Mouse (Mus musculus) forebrain, embryonic 13.5 days (tissue): ENCODE measurements at regions not wholly inside any gene's neighbourhood (a gene's known extent, or its start where the extent isn't known, plus 50 kb on each side); places are given as distances from the start of the nearest gene placed in this dataset.

Source experiments
- ATAC-seq: fragments of 200-750 bp; cut with Nextera tagmentation; 2 replicates; pipeline ENCODE4 v1.8.0; 2017
- H3K27ac ChIP-seq: fragments of 300-500 bp; sonication (generic); 2 replicates; pipeline ENCODE4 v1.5.1; 2015; ENCODE audit warnings: inconsistent platforms, mild to moderate bottlenecking, moderate library complexity
- H3K27me3 ChIP-seq: fragments of 300-500 bp; sonication (generic); 2 replicates; pipeline ENCODE4 v1.6.1; 2015; ENCODE audit warnings: mild to moderate bottlenecking, inconsistent platforms
- H3K36me3 ChIP-seq: fragments of 300-500 bp; sonication (generic); 2 replicates; pipeline ENCODE4 v1.6.1; 2015; ENCODE audit warnings: mild to moderate bottlenecking, inconsistent platforms; ENCODE audit not compliant: poor library complexity, severe bottlenecking
- H3K4me1 ChIP-seq: fragments of 300-500 bp; sonication (generic); 2 replicates; pipeline ENCODE4 v1.6.1; 2015; ENCODE audit warnings: inconsistent platforms
- H3K4me2 ChIP-seq: fragments of 300-500 bp; sonication (generic); 2 replicates; pipeline ENCODE4 v1.6.1; 2015; ENCODE audit warnings: inconsistent platforms, mild to moderate bottlenecking, moderate library complexity
- H3K4me3 ChIP-seq: fragments of 300-500 bp; sonication (generic); 2 replicates; pipeline ENCODE4 v1.5.1; 2015; ENCODE audit warnings: mild to moderate bottlenecking, inconsistent platforms
- H3K9ac ChIP-seq: fragments of 300-500 bp; sonication (generic); 2 replicates; pipeline ENCODE4 v1.6.1; 2015; ENCODE audit warnings: mild to moderate bottlenecking, inconsistent platforms
- H3K9me3 ChIP-seq: fragments of 300-500 bp; sonication (generic); replicated peaks from 2 replicates; pipeline ENCODE4 v1.6.1; 2016; ENCODE audit warnings: inconsistent platforms
- WGBS: fragments of 180-500 bp; shearing (Covaris S2); methylation state at CpG from one replicate; pipeline ENCODE4 v1.1.7; 2015; 5-methylcytosine and 5-hydroxymethylcytosine counted together

DNA sequence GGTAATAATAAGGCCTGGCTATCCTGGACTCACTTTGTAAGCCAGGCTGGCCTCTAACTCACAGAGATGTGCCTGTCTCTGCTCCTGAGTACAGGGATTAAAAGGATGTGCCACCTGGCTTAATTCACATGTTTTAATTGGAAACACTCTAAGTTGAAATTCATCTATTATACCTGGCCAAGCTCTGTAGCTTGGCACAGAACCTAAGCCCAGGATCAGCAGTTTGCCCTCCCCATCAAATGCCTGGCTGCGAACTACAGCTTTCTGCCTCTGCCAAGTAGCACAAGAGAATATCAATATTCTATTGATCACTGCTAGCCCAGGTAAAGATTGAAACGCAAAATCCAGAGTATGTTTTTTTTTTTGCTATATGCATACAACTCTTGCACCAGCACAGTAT is 200.3 kb upstream of the Ccdc122 start:
- no peaks in the 10 kb centered on the region for H3K27me3 ChIP-seq
- ATAC-seq: no peak
- H3K4me2 ChIP-seq: no peak overlapping the region
- no peaks in the 10 kb centered on the region for H3K9me3 ChIP-seq
- H3K36me3 ChIP-seq: no peaks in the 10 kb centered on the region
- 91% methylated on average over 2 of the region's 2 CpGs for WGBS
- H3K4me3 ChIP-seq: no peak overlapping the region
- peaks cover 8% of the 10 kb centered on the region; the same call in 1 of the 2 replicates for H3K4me1 ChIP-seq
- H3K27ac ChIP-seq: no peak overlapping the region
- H3K9ac ChIP-seq: no peak overlapping the region

DNA sequence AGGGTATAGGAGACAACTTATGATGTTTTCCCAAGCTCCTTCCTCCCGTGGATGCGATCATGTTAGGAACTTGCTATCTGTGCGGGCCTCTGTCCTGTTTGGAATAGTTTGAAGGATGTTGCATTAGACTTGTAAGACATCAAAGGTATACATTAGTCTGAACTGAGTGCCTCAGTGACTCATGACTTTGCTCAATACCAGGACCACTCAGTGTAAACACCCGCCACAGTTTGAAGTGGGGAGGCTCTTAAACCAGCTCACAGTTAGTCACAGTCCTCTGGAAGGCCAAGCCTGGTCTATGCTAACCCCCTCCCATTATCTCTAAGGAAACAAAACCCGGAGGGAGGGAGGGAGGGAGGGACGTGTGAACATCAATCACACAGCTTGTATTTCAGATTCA is 202.5 kb upstream of the Ccdc122 start:
- no peak overlapping the region for H3K4me2 ChIP-seq
- H3K36me3 ChIP-seq: no peaks in the 10 kb centered on the region
- H3K9ac ChIP-seq: no peak overlapping the region
- H3K27me3 ChIP-seq: no peaks in the 10 kb centered on the region
- no peaks in the 10 kb centered on the region for H3K9me3 ChIP-seq
- H3K4me1 ChIP-seq: peaks cover 8% of the 10 kb centered on the region; the same call in 1 of the 2 replicates
- no peak overlapping the region for H3K4me3 ChIP-seq
- 68% methylated on average over 6 of the region's 6 CpGs for WGBS
- H3K27ac ChIP-seq: no peak overlapping the region
- no peak for ATAC-seq

DNA sequence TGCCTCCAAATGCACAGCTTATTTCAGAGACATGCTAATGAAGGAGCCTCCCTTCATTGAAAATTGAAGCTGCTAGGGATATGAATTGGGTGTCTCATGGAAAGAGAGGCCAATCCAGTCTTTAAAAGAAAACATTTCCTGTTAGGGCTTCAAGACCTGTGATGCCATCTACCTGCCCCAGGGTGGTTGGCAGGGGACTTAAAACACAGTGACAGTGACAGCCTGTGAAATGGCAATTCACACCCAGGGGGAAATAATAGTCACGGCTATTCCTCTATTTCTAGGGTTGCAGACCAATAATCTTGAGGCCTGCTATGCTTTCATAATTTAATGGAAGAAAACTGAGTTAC is 207.4 kb upstream of the Ccdc122 start:
- ATAC-seq: no peak
- 83% methylated on average over 1 of the region's 1 CpGs for WGBS
- no peak overlapping the region for H3K4me3 ChIP-seq
- no peaks in the 10 kb centered on the region for H3K36me3 ChIP-seq
- H3K9me3 ChIP-seq: no peaks in the 10 kb centered on the region
- no peak overlapping the region for H3K9ac ChIP-seq
- no peaks in the 10 kb centered on the region for H3K27me3 ChIP-seq
- no peak overlapping the region for H3K27ac ChIP-seq
- H3K4me1 ChIP-seq: no peaks in the 10 kb centered on the region
- H3K4me2 ChIP-seq: no peak overlapping the region

DNA sequence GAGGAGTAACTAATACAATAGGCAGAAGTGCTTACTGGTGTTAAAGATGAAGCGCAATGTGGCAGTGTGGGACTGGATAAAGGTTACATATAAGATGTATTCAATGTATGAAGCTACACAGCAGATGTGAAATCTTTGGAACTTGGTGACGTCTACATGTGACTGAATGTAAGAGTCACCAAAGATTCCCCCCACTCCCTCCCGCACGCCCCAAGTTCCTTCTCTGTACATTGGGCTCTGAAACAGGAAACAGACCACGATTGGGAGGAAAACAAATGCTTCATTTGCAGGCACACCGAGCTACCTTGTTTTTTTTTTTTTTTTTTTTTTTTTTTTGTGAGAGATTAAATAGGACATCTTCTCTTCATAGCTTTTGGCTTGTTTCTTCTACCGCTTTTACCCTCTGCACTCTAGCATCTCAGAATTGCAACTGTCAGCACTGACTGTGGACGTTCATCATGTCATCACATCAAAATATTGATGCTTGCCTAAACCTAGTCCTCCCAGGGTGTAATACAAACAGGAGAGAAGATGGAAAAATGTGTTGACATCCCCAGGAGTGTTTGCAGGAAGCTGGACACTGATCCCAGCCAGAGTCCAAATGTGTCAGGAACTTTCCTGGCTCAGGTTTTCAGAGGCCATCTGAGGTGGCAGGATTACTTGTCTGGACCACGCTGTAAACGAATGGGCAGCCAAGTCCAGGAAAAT is 208.0 kb upstream of the Ccdc122 start:
- Histone ChIP-seq H3K4me2 (no peak overlapping the region), H3K4me3 (no peak overlapping the region), H3K4me1 (no peaks in the 10 kb centered on the region), H3K27ac (no peak overlapping the region), H3K27me3 (no peaks in the 10 kb centered on the region), H3K9me3 (no peaks in the 10 kb centered on the region), H3K36me3 (no peaks in the 10 kb centered on the region), H3K9ac (no peak overlapping the region)
- WGBS: 86% methylated on average over 10 of the region's 10 CpGs
- ATAC-seq: no peak

DNA sequence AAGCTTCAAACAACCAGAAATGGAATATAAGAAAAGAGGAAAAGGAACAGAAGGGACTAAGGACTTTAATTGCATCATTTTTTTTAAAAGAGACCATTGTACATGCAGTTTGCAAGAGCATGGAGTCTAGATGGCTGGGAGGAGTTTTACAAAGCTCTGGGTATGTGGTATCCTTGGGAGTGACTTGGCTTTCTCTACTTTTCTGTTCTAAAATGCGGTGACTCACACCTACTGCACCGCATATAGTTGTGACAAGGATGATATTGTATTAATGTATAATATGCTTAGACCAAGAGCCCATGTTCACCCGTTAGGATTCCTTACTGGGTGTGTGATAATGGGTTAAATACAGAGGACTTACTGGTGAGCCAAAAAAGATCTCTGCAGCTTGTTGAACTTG is 212.5 kb upstream of the Ccdc122 start:
- ATAC-seq: no peak
- no peak overlapping the region for H3K27ac ChIP-seq
- H3K9ac ChIP-seq: no peak overlapping the region
- no peaks in the 10 kb centered on the region for H3K9me3 ChIP-seq
- H3K36me3 ChIP-seq: no peaks in the 10 kb centered on the region
- no peaks in the 10 kb centered on the region for H3K27me3 ChIP-seq
- no peak overlapping the region for H3K4me2 ChIP-seq
- WGBS: 92% methylated on average over 3 of the region's 3 CpGs
- H3K4me3 ChIP-seq: no peak overlapping the region
- peaks cover 14% of the 10 kb centered on the region for H3K4me1 ChIP-seq

DNA sequence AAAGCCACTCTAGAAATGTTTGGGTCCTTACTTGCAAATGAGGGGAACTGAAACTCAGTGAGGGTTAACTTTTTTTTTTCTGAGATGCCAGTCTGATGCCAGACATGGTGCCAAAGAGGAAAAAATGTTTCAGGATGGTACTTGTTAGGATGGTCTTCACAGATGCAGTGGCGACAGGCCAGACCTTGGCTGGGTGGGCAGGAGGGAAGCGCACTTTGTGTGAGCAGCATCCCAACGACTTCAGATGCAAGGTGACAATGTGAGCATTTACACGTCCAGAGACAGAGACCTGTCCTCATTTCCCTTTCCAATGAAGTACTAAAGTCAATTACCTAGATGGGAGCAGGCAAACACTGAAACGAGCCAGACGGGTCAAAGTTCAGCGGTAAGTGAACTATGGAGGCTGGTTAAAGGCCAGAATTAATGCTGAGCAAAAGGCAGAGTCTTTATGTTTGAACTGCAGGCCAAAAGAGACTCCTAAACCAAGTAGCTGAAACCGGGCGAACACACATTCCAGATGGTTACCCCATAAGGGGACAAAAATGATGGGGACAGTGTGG is 213.7 kb upstream of the Ccdc122 start:
- H3K36me3 ChIP-seq: no peaks in the 10 kb centered on the region
- no peak overlapping the region for H3K27ac ChIP-seq
- WGBS: 82% methylated on average over 9 of the region's 9 CpGs
- no peak for ATAC-seq
- H3K4me2 ChIP-seq: no peak overlapping the region
- H3K9me3 ChIP-seq: no peaks in the 10 kb centered on the region
- H3K9ac ChIP-seq: no peak overlapping the region
- no peaks in the 10 kb centered on the region for H3K27me3 ChIP-seq
- peaks cover 23% of the 10 kb centered on the region for H3K4me1 ChIP-seq
- no peak overlapping the region for H3K4me3 ChIP-seq

DNA sequence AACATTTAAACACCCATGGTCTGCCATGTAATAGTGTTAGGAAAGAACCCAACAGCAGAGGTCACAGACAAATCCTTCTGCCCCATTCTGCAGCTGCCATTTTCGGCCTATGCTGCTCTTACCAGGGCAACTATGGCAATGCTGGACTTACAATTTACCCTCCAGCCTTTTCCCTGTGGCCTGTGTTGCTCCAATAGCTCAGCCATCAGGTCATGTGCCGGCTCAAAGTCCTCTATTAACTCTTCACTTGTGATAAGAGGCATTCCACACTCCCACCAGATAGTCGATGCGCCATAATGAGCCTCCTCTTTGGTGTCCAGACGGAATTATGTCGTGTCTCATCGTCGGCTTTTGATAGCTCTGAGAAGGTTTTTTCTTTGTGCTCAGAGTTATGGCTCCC is 214.7 kb upstream of the Ccdc122 start:
- H3K36me3 ChIP-seq: no peaks in the 10 kb centered on the region
- H3K27me3 ChIP-seq: no peaks in the 10 kb centered on the region
- H3K4me1 ChIP-seq: peaks cover 23% of the 10 kb centered on the region
- H3K4me3 ChIP-seq: no peak overlapping the region
- H3K9ac ChIP-seq: no peak overlapping the region
- H3K27ac ChIP-seq: no peak overlapping the region
- H3K9me3 ChIP-seq: no peaks in the 10 kb centered on the region
- H3K4me2 ChIP-seq: no peak overlapping the region
- ATAC-seq: no peak
- 85% methylated on average over 8 of the region's 8 CpGs for WGBS

DNA sequence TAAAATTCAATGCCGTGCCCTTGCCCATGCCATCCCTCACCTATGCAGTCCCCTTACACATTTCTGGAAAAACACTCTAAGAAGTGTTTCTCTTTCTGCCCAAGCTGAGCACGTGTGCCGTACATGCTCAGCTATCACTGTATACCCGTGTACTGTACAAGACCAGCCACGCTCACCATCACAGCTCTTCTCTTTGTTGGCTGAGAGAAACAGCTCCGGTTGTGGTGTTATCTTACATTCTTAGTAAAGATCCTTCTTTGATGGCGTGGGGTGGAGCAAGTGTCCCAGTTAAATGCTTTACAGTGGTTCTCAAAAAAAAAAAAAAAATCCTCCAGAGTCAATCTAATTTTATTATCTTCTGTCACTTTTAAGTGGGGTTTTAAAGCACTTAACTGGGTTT is 215.1 kb upstream of the Ccdc122 start:
- Histone ChIP-seq H3K4me2 (no peak overlapping the region), H3K4me3 (no peak overlapping the region), H3K9me3 (no peaks in the 10 kb centered on the region), H3K27me3 (no peaks in the 10 kb centered on the region), H3K4me1 (peaks cover 23% of the 10 kb centered on the region), H3K27ac (no peak overlapping the region), H3K36me3 (no peaks in the 10 kb centered on the region), H3K9ac (no peak overlapping the region)
- no peak for ATAC-seq
- WGBS: 95% methylated on average over 7 of the region's 7 CpGs

DNA sequence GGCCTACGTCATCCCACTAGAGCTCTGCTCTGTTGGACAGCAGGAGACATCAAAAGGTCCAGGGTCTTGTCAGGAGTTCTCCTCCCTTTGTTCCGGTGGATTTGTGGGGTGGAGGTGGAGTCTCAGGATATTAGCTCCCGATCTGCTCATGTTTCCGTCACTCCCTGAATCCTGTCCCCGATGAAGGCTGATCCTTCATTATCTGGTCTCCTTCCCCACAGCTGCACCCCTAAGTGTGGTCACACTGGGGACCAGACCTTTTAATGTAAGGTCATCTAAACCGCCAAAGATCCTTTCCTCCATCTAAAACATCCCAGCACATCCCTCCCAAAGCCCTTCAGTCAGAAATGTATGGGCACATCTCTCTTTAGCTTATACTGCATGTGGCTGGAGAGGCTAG is 215.6 kb upstream of the Ccdc122 start:
- 76% methylated on average over 6 of the region's 6 CpGs for WGBS
- H3K27ac ChIP-seq: no peak overlapping the region
- H3K9me3 ChIP-seq: no peaks in the 10 kb centered on the region
- H3K4me3 ChIP-seq: no peak overlapping the region
- no peak overlapping the region for H3K4me2 ChIP-seq
- no peaks in the 10 kb centered on the region for H3K27me3 ChIP-seq
- ATAC-seq: no peak
- H3K4me1 ChIP-seq: peaks cover 23% of the 10 kb centered on the region
- no peaks in the 10 kb centered on the region for H3K36me3 ChIP-seq
- no peak overlapping the region for H3K9ac ChIP-seq

DNA sequence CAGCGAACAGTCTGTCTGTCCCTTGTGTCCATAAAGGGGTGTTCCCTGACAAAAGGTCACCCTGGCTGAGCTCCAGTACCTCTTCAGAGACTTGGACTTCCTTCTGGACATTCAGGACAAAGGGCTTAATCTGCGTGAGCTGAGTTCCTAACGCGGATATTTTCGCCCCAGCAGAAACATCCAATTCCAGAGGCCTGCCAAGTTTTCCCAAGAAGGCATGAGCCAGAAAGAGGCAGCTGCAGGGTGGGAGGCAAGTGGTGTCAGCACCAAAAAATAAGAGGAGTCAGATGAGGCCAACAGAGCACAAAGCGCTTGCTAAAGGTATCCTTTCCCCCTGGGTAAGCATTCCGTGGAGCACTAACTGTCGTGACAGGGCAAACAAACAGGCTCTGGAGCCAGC is 216.9 kb upstream of the Ccdc122 start:
- Histone ChIP-seq H3K36me3 (no peaks in the 10 kb centered on the region), H3K9ac (peak overlapping the region; percentile 22), H3K9me3 (no peaks in the 10 kb centered on the region), H3K27me3 (no peaks in the 10 kb centered on the region), H3K4me2 (no peak overlapping the region), H3K4me1 (peaks cover 23% of the 10 kb centered on the region), H3K27ac (peak overlapping the region; percentile 3; the same call in 1 of the 2 replicates), H3K4me3 (no peak overlapping the region)
- no peak for ATAC-seq
- 15% methylated on average over 8 of the region's 8 CpGs for WGBS

DNA sequence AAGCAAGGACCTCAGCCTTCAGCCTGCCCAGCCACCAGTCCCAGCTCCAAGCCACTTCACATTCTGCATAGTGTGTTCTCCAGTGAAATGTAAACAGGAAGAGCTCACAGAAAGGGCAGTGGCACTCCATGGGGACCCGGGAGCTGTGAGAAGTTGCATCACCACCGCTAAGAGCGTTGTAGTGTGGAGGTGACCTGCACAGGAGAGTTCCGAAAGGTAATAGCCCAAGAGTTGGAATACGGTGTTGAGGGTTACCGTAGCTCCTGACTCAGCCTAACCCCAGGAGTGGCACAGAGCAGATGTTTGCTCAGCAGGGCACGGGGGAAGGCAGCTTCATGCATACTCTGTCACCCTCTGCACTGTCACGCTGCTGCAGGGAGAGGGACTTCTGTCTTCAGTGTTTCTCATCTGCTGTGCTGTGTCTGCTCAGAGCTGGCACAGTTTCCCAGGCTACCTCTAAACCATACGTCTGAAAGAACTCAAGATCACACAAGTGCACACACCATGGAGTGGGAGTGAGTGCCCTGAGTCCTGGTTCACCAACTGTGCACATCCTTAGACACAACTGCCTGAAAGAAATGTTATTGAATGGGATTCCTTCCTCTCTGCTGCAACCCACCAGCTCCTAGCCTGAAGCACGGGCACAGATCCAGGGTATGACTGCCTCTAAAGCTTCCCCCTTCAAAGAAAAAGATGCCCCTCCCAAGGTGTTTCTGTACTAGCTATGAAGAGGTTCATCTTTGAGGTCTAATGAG is 218.1 kb upstream of the Ccdc122 start:
- Histone ChIP-seq H3K36me3 (no peaks in the 10 kb centered on the region), H3K4me1 (peaks cover 23% of the 10 kb centered on the region), H3K4me3 (no peak overlapping the region), H3K4me2 (no peak overlapping the region), H3K9me3 (no peaks in the 10 kb centered on the region), H3K27me3 (no peaks in the 10 kb centered on the region), H3K9ac (no peak overlapping the region), H3K27ac (no peak overlapping the region)
- no peak for ATAC-seq
- 75% methylated on average over 10 of the region's 10 CpGs for WGBS

DNA sequence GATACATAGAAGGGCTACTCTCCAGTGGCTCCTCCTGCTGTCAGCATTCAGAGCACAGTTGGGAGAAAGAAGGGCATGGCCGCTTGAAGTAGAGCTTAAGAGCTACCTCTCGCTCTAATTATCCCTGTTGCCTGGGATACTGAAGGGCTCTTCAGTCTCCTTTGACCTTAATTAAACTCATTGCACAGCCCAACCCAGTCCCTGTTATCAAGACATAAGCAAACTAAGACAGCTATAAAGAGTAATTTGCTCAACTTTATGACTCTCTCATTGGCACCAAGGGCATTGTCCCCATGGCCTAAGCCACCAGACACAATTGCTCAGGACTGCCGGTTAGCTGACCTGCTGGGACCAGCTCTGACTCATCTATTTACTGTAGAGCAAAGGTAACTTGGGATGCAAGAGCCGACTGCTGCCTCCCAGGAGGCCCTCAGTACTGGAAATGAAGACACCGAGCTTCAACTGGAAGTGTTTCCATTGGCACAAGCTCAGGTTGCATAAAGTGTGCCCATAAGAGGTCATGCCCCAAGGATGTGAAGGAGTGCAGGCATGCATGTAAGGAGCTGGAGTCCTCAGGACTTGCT is 219.3 kb upstream of the Ccdc122 start:
- Histone ChIP-seq H3K27me3 (no peaks in the 10 kb centered on the region), H3K9me3 (no peaks in the 10 kb centered on the region), H3K27ac (no peak overlapping the region), H3K9ac (no peak overlapping the region), H3K4me1 (peaks cover 23% of the 10 kb centered on the region), H3K36me3 (no peaks in the 10 kb centered on the region), H3K4me2 (no peak overlapping the region), H3K4me3 (no peak overlapping the region)
- 61% methylated on average over 5 of the region's 5 CpGs for WGBS
- no peak for ATAC-seq
